Mouse (Mus musculus) spleen, adult 12 weeks (tissue): ENCODE measurements around the gene 6030408B16Rik.

Experiments used
- DNase-seq: peaks from one replicate; pipeline ENCODE4 v3.0.0; 2022; ENCODE audit warnings: low spot score

6030408B16Rik gene

GRCm38 (mm10) chr15:101297988-101298387 lies 5.0 kb downstream of the 6030408B16Rik start:
- no peak for DNase-seq

GRCm38 (mm10) chr15:101298550-101298949 lies 5.5 kb downstream of the 6030408B16Rik start:
- DNase-seq = no peak

GRCm38 (mm10) chr15:101299480-101299960 lies 6.5 kb downstream of the 6030408B16Rik start:
- no peak for DNase-seq

GRCm38 (mm10) chr15:101300128-101300527 lies 7.1 kb downstream of the 6030408B16Rik start:
- no peak for DNase-seq

- no peak for DNase-seq
Measured at GRCm38 (mm10) chr15:101302201-101302600, 9.2 kb downstream of the 6030408B16Rik start.

GRCm38 (mm10) chr15:101303830-101304229 lies 10.8 kb downstream of the 6030408B16Rik start:
- no peak for DNase-seq

- DNase-seq = no peak
Measured at GRCm38 (mm10) chr15:101306459-101306858, 13.4 kb downstream of the 6030408B16Rik start.

- DNase-seq = no peak
Measured at GRCm38 (mm10) chr15:101308440-101309348, 15.7 kb downstream of the 6030408B16Rik start.

- DNase-seq = no peak
Measured at GRCm38 (mm10) chr15:101309493-101309892, 16.5 kb downstream of the 6030408B16Rik start.

GRCm38 (mm10) chr15:101311087-101311770 lies 18.2 kb downstream of the 6030408B16Rik start:
- DNase-seq = no peak

- DNase-seq = no peak
Measured at GRCm38 (mm10) chr15:101312006-101312405, 19.0 kb downstream of the 6030408B16Rik start.

GRCm38 (mm10) chr15:101315378-101315777 lies 22.4 kb downstream of the 6030408B16Rik start:
- no peak for DNase-seq

GRCm38 (mm10) chr15:101315832-101316231 lies 22.8 kb downstream of the 6030408B16Rik start:
- peak; percentile 59 for DNase-seq

- DNase-seq = no peak
Measured at GRCm38 (mm10) chr15:101316279-101316912, 23.4 kb downstream of the 6030408B16Rik start.

GRCm38 (mm10) chr15:101316913-101317813 lies 24.2 kb downstream of the 6030408B16Rik start:
- no peak for DNase-seq

GRCm38 (mm10) chr15:101317814-101318500 lies 24.9 kb downstream of the 6030408B16Rik start:
- no peak for DNase-seq

- no peak for DNase-seq
Measured at GRCm38 (mm10) chr15:101318889-101319765, 26.1 kb downstream of the 6030408B16Rik start.

- DNase-seq = no peak
Measured at GRCm38 (mm10) chr15:101320010-101320617, 27.1 kb downstream of the 6030408B16Rik start.

- DNase-seq = no peak
Measured at GRCm38 (mm10) chr15:101320618-101321041, 27.6 kb downstream of the 6030408B16Rik start.
